Mouse (Mus musculus): ENCODE measurements around the gene Il6st. TPM values are rescaled to one million over a fixed set of nuclear protein-coding genes. Genes with fewer than 3 reads are reported as not detected.

Il6st gene
- polyA plus RNA-seq, 1 experiment = 19.5 TPM

DNA sequence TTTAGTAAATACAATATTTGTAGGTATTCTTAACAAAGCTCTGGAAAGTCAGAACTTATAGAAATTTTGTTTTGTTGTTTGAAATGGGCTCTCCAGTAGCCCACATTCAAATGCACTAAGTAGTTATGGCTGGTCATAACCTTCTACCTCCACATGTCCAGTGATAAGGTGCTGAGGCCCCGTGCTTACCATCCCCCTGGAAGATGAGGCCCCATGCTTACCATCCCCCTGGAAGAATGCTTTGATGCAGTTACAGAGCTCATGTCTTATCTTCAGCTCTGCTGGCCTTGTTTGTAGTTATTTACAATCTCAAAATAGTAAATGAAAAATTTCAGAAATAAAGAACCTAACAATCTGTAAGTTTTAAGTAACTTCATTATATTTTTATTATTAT lies 28.4 kb downstream of the Il6st start:
- Histone ChIP-seq H3K27ac (ENCODE audit: insufficient read depth, low read length) (no peak overlapping the region), H3K27me3 (ENCODE audit: control insufficient read depth, insufficient read depth, low read length) (no peaks in the 10 kb centered on the region), H3K4me1 (ENCODE audit: control insufficient read depth, insufficient read depth, insufficient read length) (no peaks in the 10 kb centered on the region), H3K4me3 (ENCODE audit: extremely low read depth, insufficient read depth, insufficient read length) (no peak overlapping the region), H3K36me3 (ENCODE audit: control insufficient read depth, insufficient read depth, low read length) (peaks cover 27% of the 10 kb centered on the region)
- TF ChIP-seq CTCF (IDR thresholded peaks at IDR 0.05; ENCODE audit: extremely low read depth, insufficient read depth, insufficient read length, insufficient replicate concordance) = no peak
- no peak for TF ChIP-seq POLR2A (IDR thresholded peaks at IDR 0.05; ENCODE audit: low read depth, low read length)
- DNase-seq (ENCODE audit: low read depth in 1 of 2, low spot score in 2 of 2) = no peak
- 93% methylated on average over 1 of the region's 1 CpGs for WGBS

DNA sequence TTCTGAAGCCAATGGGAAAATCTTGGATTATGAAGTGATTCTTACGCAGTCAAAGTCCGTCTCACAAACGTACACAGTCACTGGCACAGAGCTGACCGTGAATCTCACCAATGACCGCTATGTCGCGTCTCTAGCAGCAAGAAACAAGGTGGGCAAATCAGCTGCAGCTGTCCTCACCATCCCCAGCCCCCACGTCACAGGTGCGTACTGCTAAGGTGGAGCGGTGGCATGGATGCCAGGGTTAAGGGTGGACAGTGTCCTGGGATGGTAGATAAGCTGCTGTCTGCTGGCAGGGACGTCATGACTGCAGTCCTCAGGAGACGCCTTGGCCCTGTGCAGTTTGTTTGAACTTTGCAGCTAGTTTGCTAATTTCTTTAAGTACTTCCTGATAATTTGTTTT lies 30.7 kb downstream of the Il6st start:
- WGBS = 94% methylated on average over 12 of the region's 12 CpGs
- Histone ChIP-seq H3K27me3 (ENCODE audit: control insufficient read depth, insufficient read depth, low read length) (no peaks in the 10 kb centered on the region), H3K4me3 (ENCODE audit: extremely low read depth, insufficient read depth, insufficient read length) (no peak overlapping the region), H3K36me3 (ENCODE audit: control insufficient read depth, insufficient read depth, low read length) (peaks cover 35% of the 10 kb centered on the region), H3K4me1 (ENCODE audit: control insufficient read depth, insufficient read depth, insufficient read length) (no peaks in the 10 kb centered on the region), H3K27ac (ENCODE audit: insufficient read depth, low read length) (no peak overlapping the region)
- DNase-seq (ENCODE audit: low read depth in 1 of 2, low spot score in 2 of 2) = no peak
- TF ChIP-seq CTCF (IDR thresholded peaks at IDR 0.05; ENCODE audit: extremely low read depth, insufficient read depth, insufficient read length, insufficient replicate concordance) (no peak), POLR2A (IDR thresholded peaks at IDR 0.05; ENCODE audit: low read depth, low read length) (no peak)

GRCm38 (mm10) chr13:112500027-112500426 lies 36.2 kb downstream of the Il6st start:
- H3K4me1 ChIP-seq (ENCODE audit: control insufficient read depth, insufficient read depth, insufficient read length) = no peaks in the 10 kb centered on the region
- TF ChIP-seq CTCF (IDR thresholded peaks at IDR 0.05; ENCODE audit: extremely low read depth, insufficient read depth, insufficient read length, insufficient replicate concordance) = no peak
- TF ChIP-seq POLR2A (IDR thresholded peaks at IDR 0.05; ENCODE audit: low read depth, low read length) = no peak
- no peak for DNase-seq (ENCODE audit: low read depth in 1 of 2, low spot score in 2 of 2)
- H3K36me3 ChIP-seq (ENCODE audit: control insufficient read depth, insufficient read depth, low read length) = peaks cover 38% of the 10 kb centered on the region
- H3K27ac ChIP-seq (ENCODE audit: insufficient read depth, low read length) = no peak overlapping the region
- 91% methylated on average over 4 of the region's 4 CpGs for WGBS
- H3K4me3 ChIP-seq (ENCODE audit: extremely low read depth, insufficient read depth, insufficient read length) = no peak overlapping the region
- H3K27me3 ChIP-seq (ENCODE audit: control insufficient read depth, insufficient read depth, low read length) = no peaks in the 10 kb centered on the region

GRCm38 (mm10) chr13:112500466-112500865 lies 36.6 kb downstream of the Il6st start:
- H3K36me3 ChIP-seq (ENCODE audit: control insufficient read depth, insufficient read depth, low read length) = peaks cover 40% of the 10 kb centered on the region
- H3K4me1 ChIP-seq (ENCODE audit: control insufficient read depth, insufficient read depth, insufficient read length) = no peaks in the 10 kb centered on the region
- H3K27ac ChIP-seq (ENCODE audit: insufficient read depth, low read length) = no peak overlapping the region
- H3K27me3 ChIP-seq (ENCODE audit: control insufficient read depth, insufficient read depth, low read length) = no peaks in the 10 kb centered on the region
- TF ChIP-seq POLR2A (IDR thresholded peaks at IDR 0.05; ENCODE audit: low read depth, low read length) (no peak), CTCF (IDR thresholded peaks at IDR 0.05; ENCODE audit: extremely low read depth, insufficient read depth, insufficient read length, insufficient replicate concordance) (no peak)
- no peak overlapping the region for H3K4me3 ChIP-seq (ENCODE audit: extremely low read depth, insufficient read depth, insufficient read length)
- WGBS = 91% methylated on average over 9 of the region's 9 CpGs
- DNase-seq (ENCODE audit: low read depth in 1 of 2, low spot score in 2 of 2) = no peak

DNA sequence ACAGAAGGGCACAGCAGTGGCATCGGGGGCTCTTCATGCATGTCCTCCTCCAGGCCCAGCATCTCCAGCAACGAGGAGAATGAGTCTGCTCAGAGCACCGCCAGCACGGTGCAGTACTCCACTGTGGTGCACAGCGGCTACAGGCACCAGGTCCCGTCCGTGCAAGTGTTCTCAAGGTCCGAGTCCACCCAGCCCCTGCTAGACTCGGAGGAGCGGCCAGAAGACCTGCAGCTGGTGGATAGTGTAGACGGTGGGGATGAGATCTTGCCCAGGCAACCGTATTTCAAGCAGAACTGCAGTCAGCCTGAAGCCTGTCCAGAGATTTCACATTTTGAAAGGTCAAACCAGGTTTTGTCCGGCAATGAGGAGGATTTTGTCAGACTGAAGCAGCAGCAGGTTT lies 40.0 kb downstream of the Il6st start:
- Histone ChIP-seq H3K4me1 (ENCODE audit: control insufficient read depth, insufficient read depth, insufficient read length) (peaks cover 2% of the 10 kb centered on the region; the same call in 1 of the 2 replicates), H3K27ac (ENCODE audit: insufficient read depth, low read length) (no peak overlapping the region), H3K27me3 (ENCODE audit: control insufficient read depth, insufficient read depth, low read length) (no peaks in the 10 kb centered on the region), H3K36me3 (ENCODE audit: control insufficient read depth, insufficient read depth, low read length) (peaks cover 28% of the 10 kb centered on the region), H3K4me3 (ENCODE audit: extremely low read depth, insufficient read depth, insufficient read length) (no peak overlapping the region)
- WGBS = 94% methylated on average over 13 of the region's 13 CpGs
- TF ChIP-seq CTCF (IDR thresholded peaks at IDR 0.05; ENCODE audit: extremely low read depth, insufficient read depth, insufficient read length, insufficient replicate concordance) = no peak
- DNase-seq (ENCODE audit: low read depth in 1 of 2, low spot score in 2 of 2) = no peak

- TF ChIP-seq CTCF (IDR thresholded peaks at IDR 0.05; ENCODE audit: extremely low read depth, insufficient read depth, insufficient read length, insufficient replicate concordance) (no peak), POLR2A (IDR thresholded peaks at IDR 0.05; ENCODE audit: low read depth, low read length) (no peak)
- peaks cover 24% of the 10 kb centered on the region for H3K36me3 ChIP-seq (ENCODE audit: control insufficient read depth, insufficient read depth, low read length)
Measured at GRCm38 (mm10) chr13:112505436-112505835, 41.6 kb downstream of the Il6st start.

DNA sequence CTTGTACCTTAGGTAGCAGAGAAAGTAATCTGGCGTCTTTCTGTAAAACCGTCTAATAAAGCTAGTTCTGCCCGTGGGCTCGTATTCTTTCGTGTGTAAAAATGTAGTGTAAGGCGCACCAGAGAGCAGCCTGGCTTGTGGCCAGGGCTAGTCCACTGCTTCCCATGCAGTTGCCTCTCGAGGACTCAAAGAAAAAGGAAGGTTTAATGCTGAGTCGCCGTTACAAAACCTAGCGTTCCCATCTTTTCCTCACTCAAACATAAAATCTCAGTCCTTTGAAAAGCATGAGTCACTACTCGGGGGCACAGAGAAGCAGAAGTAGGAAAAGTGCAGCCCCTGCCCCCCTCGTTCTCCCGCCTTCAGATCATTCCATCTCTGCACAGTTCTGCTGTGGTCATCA lies 42.9 kb downstream of the Il6st start:
- no peak for TF ChIP-seq CTCF (IDR thresholded peaks at IDR 0.05; ENCODE audit: extremely low read depth, insufficient read depth, insufficient read length, insufficient replicate concordance)
- no peak for TF ChIP-seq POLR2A (IDR thresholded peaks at IDR 0.05; ENCODE audit: low read depth, low read length)
- Histone ChIP-seq H3K27me3 (ENCODE audit: control insufficient read depth, insufficient read depth, low read length) (no peaks in the 10 kb centered on the region), H3K27ac (ENCODE audit: insufficient read depth, low read length) (no peak overlapping the region), H3K4me1 (ENCODE audit: control insufficient read depth, insufficient read depth, insufficient read length) (peaks cover 16% of the 10 kb centered on the region; the same call in 1 of the 2 replicates), H3K36me3 (ENCODE audit: control insufficient read depth, insufficient read depth, low read length) (peaks cover 19% of the 10 kb centered on the region), H3K4me3 (ENCODE audit: extremely low read depth, insufficient read depth, insufficient read length) (no peak overlapping the region)
- DNase-seq (ENCODE audit: low read depth in 1 of 2, low spot score in 2 of 2) = no peak
- WGBS = 76% methylated on average over 13 of the region's 13 CpGs

More at GRCm38 (mm10) chr13:112505436-112505835, 41.6 kb downstream of the Il6st start:
- 93% methylated on average over 6 of the region's 6 CpGs for WGBS
- H3K27me3 ChIP-seq (ENCODE audit: control insufficient read depth, insufficient read depth, low read length) = no peaks in the 10 kb centered on the region
- no peak overlapping the region for H3K4me3 ChIP-seq (ENCODE audit: extremely low read depth, insufficient read depth, insufficient read length)
- H3K27ac ChIP-seq (ENCODE audit: insufficient read depth, low read length) = no peak overlapping the region
- peaks cover 8% of the 10 kb centered on the region; the same call in 1 of the 2 replicates for H3K4me1 ChIP-seq (ENCODE audit: control insufficient read depth, insufficient read depth, insufficient read length)
- DNase-seq (ENCODE audit: low read depth in 1 of 2, low spot score in 2 of 2) = no peak
